Mouse (Mus musculus): ENCODE measurements around the gene Prg3. TPM values are rescaled to one million over a fixed set of nuclear protein-coding genes. Genes with fewer than 3 reads are reported as not detected.

The Prg3 gene
- polyA plus RNA-seq, 1 experiment, result not detected

DNA sequence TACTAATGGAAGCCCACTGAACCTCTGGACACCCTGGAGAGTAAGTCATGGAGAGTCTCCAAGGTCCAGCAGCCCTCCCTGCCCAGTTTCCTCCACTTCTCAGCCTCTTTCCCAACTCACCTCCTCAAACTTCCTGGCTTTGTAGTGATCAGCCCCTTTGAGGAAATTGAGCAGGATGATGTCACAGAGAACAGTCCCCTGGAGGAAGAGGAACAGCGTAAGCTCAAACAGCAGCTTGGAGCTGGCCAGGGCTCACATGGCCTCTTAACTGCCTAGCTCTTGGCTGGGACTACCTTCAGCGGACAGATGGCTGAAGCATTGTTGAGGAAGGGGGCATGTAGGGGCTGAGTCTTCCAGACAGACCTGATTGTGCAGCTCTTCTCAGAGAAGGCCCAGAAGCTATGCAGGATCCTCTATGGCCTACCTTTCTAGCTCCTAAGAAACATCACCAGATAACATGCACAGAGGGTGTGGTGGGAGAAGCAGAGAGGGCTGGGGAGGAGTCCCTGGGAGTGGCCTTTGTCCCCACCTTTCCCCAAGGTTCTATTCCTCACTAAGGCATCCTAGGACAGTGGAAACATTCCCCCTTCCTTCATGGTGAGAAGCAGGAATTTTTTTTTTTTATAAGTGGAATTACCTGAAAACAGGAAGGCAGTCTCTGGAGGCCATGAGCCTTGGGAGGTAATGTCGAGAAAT, 11.6 kb downstream of the Prg3 start:
- H3K36me3 ChIP-seq (ENCODE audit: control insufficient read depth, insufficient read depth, low read length, poor library complexity, severe bottlenecking), result no peaks in the 10 kb centered on the region
- H3K4me3 ChIP-seq (ENCODE audit: low read depth, low read length), result no peak overlapping the region
- H3K9me3 ChIP-seq (replicated peaks; ENCODE audit: control insufficient read depth, insufficient read depth, low read length, poor library complexity, severe bottlenecking), result no peaks in the 10 kb centered on the region
- H3K9ac ChIP-seq (ENCODE audit: low read depth, poor library complexity, severe bottlenecking), result no peak overlapping the region
- H3K4me1 ChIP-seq (ENCODE audit: control insufficient read depth, insufficient read depth, low read length), result no peaks in the 10 kb centered on the region
- TF ChIP-seq POLR2A (IDR thresholded peaks at IDR 0.05; ENCODE audit: insufficient read depth, low read length) (no peak), CTCF (IDR thresholded peaks at IDR 0.05; ENCODE audit: low read depth, low read length) (no peak), EP300 (IDR thresholded peaks at IDR 0.05; ENCODE audit: insufficient read depth, low read depth, low read length) (no peak)
- no peak overlapping the region for H3K27ac ChIP-seq (ENCODE audit: insufficient read depth, low read length)
- H3K27me3 ChIP-seq (ENCODE audit: control insufficient read depth, insufficient read depth, low read length, poor library complexity, severe bottlenecking), result no peaks in the 10 kb centered on the region

DNA sequence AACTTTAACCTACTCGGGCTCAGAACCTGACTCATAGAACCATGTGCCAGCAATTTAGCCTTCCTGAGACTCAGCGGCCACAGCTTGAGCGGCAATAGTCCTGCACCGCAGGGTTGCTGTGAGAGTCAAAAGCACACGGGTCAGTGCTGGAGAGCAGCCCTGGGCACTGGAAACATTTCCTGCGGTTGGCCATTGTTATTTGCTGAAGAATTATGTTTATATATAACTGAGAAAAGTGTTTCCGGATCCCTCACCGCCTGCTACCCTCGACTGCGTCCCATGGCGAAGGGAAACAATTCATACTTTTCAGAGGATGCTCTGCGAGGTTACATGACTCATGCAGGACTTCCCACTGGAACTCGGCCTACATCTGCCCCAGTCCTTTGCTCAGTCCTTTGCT, 13.5 kb downstream of the Prg3 start:
- H3K4me3 ChIP-seq (ENCODE audit: low read depth, low read length), result no peak overlapping the region
- no peaks in the 10 kb centered on the region for H3K4me1 ChIP-seq (ENCODE audit: control insufficient read depth, insufficient read depth, low read length)
- no peak overlapping the region for H3K27ac ChIP-seq (ENCODE audit: insufficient read depth, low read length)
- H3K9me3 ChIP-seq (replicated peaks; ENCODE audit: control insufficient read depth, insufficient read depth, low read length, poor library complexity, severe bottlenecking), result no peaks in the 10 kb centered on the region
- H3K27me3 ChIP-seq (ENCODE audit: control insufficient read depth, insufficient read depth, low read length, poor library complexity, severe bottlenecking), result no peaks in the 10 kb centered on the region
- H3K9ac ChIP-seq (ENCODE audit: low read depth, poor library complexity, severe bottlenecking), result no peak overlapping the region
- TF ChIP-seq CTCF (IDR thresholded peaks at IDR 0.05; ENCODE audit: low read depth, low read length), result no peak
- TF ChIP-seq POLR2A (IDR thresholded peaks at IDR 0.05; ENCODE audit: insufficient read depth, low read length), result no peak
- no peak for TF ChIP-seq EP300 (IDR thresholded peaks at IDR 0.05; ENCODE audit: insufficient read depth, low read depth, low read length)
- no peaks in the 10 kb centered on the region for H3K36me3 ChIP-seq (ENCODE audit: control insufficient read depth, insufficient read depth, low read length, poor library complexity, severe bottlenecking)

DNA sequence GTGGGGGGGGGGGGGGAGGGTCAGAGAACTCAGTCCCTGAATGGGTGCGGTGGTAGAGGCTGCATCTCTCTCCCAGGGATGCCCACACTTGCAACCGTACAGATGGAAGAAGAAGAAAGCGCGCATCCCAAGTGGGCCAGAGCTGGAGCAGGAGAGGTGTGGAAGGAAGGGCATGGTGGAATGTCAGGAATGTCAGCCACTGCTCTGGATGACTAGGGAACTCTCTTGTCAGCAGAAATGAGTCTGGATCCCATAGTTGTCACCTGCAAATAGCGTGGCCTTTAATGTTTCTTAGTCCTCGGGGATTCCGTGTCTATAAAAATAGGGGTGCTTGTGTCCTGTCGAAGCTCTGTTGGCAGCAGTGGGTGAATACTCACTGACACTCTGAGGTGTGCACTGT, 14.6 kb downstream of the Prg3 start:
- no peak overlapping the region for H3K9ac ChIP-seq (ENCODE audit: low read depth, poor library complexity, severe bottlenecking)
- no peaks in the 10 kb centered on the region for H3K4me1 ChIP-seq (ENCODE audit: control insufficient read depth, insufficient read depth, low read length)
- H3K4me3 ChIP-seq (ENCODE audit: low read depth, low read length), result no peak overlapping the region
- no peaks in the 10 kb centered on the region for H3K36me3 ChIP-seq (ENCODE audit: control insufficient read depth, insufficient read depth, low read length, poor library complexity, severe bottlenecking)
- no peaks in the 10 kb centered on the region for H3K9me3 ChIP-seq (replicated peaks; ENCODE audit: control insufficient read depth, insufficient read depth, low read length, poor library complexity, severe bottlenecking)
- H3K27me3 ChIP-seq (ENCODE audit: control insufficient read depth, insufficient read depth, low read length, poor library complexity, severe bottlenecking), result no peaks in the 10 kb centered on the region
- TF ChIP-seq CTCF (IDR thresholded peaks at IDR 0.05; ENCODE audit: low read depth, low read length), result no peak
- TF ChIP-seq POLR2A (IDR thresholded peaks at IDR 0.05; ENCODE audit: insufficient read depth, low read length), result no peak
- no peak for TF ChIP-seq EP300 (IDR thresholded peaks at IDR 0.05; ENCODE audit: insufficient read depth, low read depth, low read length)
- no peak overlapping the region for H3K27ac ChIP-seq (ENCODE audit: insufficient read depth, low read length)

DNA sequence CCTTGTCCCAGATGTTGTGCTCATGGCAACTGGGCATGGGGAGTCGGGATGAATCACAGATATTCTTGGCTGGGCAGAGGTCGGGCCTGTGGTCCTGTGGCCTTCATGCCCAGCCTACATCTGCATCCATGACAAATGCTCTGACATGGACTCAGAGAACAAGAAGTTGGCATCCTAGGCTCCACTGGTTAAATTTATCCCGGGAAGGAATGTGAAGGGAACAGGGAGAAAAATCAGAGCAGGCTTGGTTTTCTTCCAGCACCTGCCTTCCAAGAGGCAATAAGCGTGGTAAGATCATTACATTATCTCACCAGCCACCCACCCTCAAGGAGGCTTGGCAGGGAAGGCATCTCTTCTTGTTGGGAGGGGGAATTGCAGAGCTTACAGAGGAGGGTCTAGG, 16.3 kb downstream of the Prg3 start:
- Histone ChIP-seq H3K4me3 (ENCODE audit: low read depth, low read length) (no peak overlapping the region), H3K27ac (ENCODE audit: insufficient read depth, low read length) (no peak overlapping the region), H3K9ac (ENCODE audit: low read depth, poor library complexity, severe bottlenecking) (no peak overlapping the region), H3K36me3 (ENCODE audit: control insufficient read depth, insufficient read depth, low read length, poor library complexity, severe bottlenecking) (no peaks in the 10 kb centered on the region), H3K27me3 (ENCODE audit: control insufficient read depth, insufficient read depth, low read length, poor library complexity, severe bottlenecking) (no peaks in the 10 kb centered on the region), H3K4me1 (ENCODE audit: control insufficient read depth, insufficient read depth, low read length) (no peaks in the 10 kb centered on the region), H3K9me3 (replicated peaks; ENCODE audit: control insufficient read depth, insufficient read depth, low read length, poor library complexity, severe bottlenecking) (no peaks in the 10 kb centered on the region)
- TF ChIP-seq EP300 (IDR thresholded peaks at IDR 0.05; ENCODE audit: insufficient read depth, low read depth, low read length), result no peak
- TF ChIP-seq POLR2A (IDR thresholded peaks at IDR 0.05; ENCODE audit: insufficient read depth, low read length), result no peak
- TF ChIP-seq CTCF (IDR thresholded peaks at IDR 0.05; ENCODE audit: low read depth, low read length), result no peak

DNA sequence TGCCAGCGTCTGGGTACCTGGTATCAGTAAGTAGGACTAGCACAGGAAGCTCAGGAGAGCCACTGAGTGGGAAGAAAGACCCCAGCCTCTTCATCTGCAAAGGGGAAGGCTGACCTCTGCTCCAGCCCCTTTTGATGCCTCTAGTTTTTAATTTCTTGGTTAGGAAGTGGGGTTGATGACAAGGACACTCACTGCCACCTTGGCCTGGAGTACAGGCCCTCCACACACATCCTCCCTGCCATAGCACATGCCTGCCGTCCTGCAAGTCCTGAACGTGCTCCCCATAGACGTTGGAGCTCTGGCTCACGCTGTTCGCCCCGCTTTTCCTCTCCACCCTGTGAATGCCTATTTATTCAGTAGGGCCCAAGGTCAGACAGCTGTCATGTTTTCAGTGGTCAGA, 18.6 kb downstream of the Prg3 start:
- no peaks in the 10 kb centered on the region for H3K4me1 ChIP-seq (ENCODE audit: control insufficient read depth, insufficient read depth, low read length)
- no peak overlapping the region for H3K9ac ChIP-seq (ENCODE audit: low read depth, poor library complexity, severe bottlenecking)
- TF ChIP-seq EP300 (IDR thresholded peaks at IDR 0.05; ENCODE audit: insufficient read depth, low read depth, low read length), result no peak
- no peak for TF ChIP-seq POLR2A (IDR thresholded peaks at IDR 0.05; ENCODE audit: insufficient read depth, low read length)
- no peak for TF ChIP-seq CTCF (IDR thresholded peaks at IDR 0.05; ENCODE audit: low read depth, low read length)
- H3K27me3 ChIP-seq (ENCODE audit: control insufficient read depth, insufficient read depth, low read length, poor library complexity, severe bottlenecking), result no peaks in the 10 kb centered on the region
- H3K27ac ChIP-seq (ENCODE audit: insufficient read depth, low read length), result no peak overlapping the region
- H3K36me3 ChIP-seq (ENCODE audit: control insufficient read depth, insufficient read depth, low read length, poor library complexity, severe bottlenecking), result no peaks in the 10 kb centered on the region
- no peaks in the 10 kb centered on the region for H3K9me3 ChIP-seq (replicated peaks; ENCODE audit: control insufficient read depth, insufficient read depth, low read length, poor library complexity, severe bottlenecking)
- no peak overlapping the region for H3K4me3 ChIP-seq (ENCODE audit: low read depth, low read length)

DNA sequence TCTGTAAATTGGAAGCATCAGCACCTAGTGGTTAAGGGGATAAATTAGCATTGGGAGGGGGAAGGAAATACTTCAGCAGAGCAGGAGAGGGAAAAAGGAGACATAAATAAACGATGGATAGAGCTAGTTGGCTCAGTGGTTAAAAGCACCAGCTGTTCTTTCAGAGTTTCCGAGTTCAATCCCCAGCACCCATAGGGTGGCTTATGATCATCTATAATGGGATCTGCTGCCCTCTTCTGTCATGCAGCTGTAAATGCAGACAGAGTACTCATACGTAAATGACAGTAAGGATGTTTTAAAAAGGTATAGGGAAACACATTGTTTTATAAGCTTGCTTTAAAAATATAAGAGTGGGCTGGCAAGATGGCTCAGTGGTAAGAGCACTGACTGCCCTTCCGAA, 19.7 kb downstream of the Prg3 start:
- no peaks in the 10 kb centered on the region for H3K36me3 ChIP-seq (ENCODE audit: control insufficient read depth, insufficient read depth, low read length, poor library complexity, severe bottlenecking)
- TF ChIP-seq CTCF (IDR thresholded peaks at IDR 0.05; ENCODE audit: low read depth, low read length), result no peak
- TF ChIP-seq POLR2A (IDR thresholded peaks at IDR 0.05; ENCODE audit: insufficient read depth, low read length), result no peak
- no peak for TF ChIP-seq EP300 (IDR thresholded peaks at IDR 0.05; ENCODE audit: insufficient read depth, low read depth, low read length)
- no peaks in the 10 kb centered on the region for H3K4me1 ChIP-seq (ENCODE audit: control insufficient read depth, insufficient read depth, low read length)
- no peaks in the 10 kb centered on the region for H3K9me3 ChIP-seq (replicated peaks; ENCODE audit: control insufficient read depth, insufficient read depth, low read length, poor library complexity, severe bottlenecking)
- no peaks in the 10 kb centered on the region for H3K27me3 ChIP-seq (ENCODE audit: control insufficient read depth, insufficient read depth, low read length, poor library complexity, severe bottlenecking)
- H3K9ac ChIP-seq (ENCODE audit: low read depth, poor library complexity, severe bottlenecking), result no peak overlapping the region
- no peak overlapping the region for H3K27ac ChIP-seq (ENCODE audit: insufficient read depth, low read length)
- no peak overlapping the region for H3K4me3 ChIP-seq (ENCODE audit: low read depth, low read length)

All from ES-Bruce4 (cell line).